Mouse (Mus musculus) erythroblast, embryonic 14.5 days (primary cell): ENCODE results near the gene Gm614.

Experiments
- GATA1 ChIP-seq: IDR thresholded peaks from 2 replicates; pipeline ENCODE4 v1.6.1; 2012; ENCODE audit warnings: low read length, inconsistent platforms, mixed read lengths
- TAL1 ChIP-seq: IDR thresholded peaks from 3 replicates; pipeline ENCODE4 v1.6.1; 2012; ENCODE audit warnings: low read length, inconsistent platforms, mixed read lengths

DNA sequence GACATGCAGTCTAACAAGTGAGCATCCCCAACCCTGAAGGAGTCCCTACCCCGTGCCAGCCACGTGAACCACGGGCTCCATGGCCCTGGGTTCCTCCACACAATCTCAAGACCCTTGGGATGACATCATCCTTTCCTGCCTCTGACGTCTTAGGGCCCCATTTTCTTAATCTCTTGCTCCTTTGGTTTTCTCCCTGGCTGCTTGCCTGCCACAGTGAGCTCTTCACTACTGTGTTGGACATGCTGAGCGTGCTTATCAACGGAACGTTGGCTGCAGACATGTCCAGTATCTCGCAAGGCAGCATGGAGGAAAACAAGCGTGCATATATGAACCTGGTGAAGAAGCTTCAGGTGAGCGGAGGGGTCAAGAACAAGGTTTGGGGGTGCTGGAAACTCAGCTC is 26.3 kb upstream of the Gm614 start:
- TF ChIP-seq TAL1: no peak
- TF ChIP-seq GATA1: no peak
